Comparison of ENCODE assay signal across 12 mouse cellular contexts in genomic region chr8:79505381-79505780, GRCm38 (mm10).
DNase-seq lines count a peak whose midpoint lies in the region.
"Had no signal": no experiment of that assay in that cellular context is flagged by ENCODE, and none has a peak within 500 bp of the region (broad histone marks: within the 10 kb centered on the region; RNA-seq: fewer than 3 reads in every experiment).

No protein-coding gene starts in this region.

- peak; percentile 4 for DNase-seq in cerebellum, adult 9-10 months
- no peak for DNase-seq in cerebellum, adult 11 months
- DNase-seq in brain, adult 2 months (ENCODE audit: low read depth, low spot score), result peak; percentile 19
- DNase-seq in cerebellum, adult 9-11 months, result peak; percentile 11
- DNase-seq in cerebellum, postnatal 36 days, result peak; percentile 43 to 47
- no peak for DNase-seq in gastrocnemius, adult 8-10 months (ENCODE audit: low spot score in 2 of 2)
- DNase-seq: adrenal gland, adult 8-10 months; adrenal gland, postnatal 36 days; gastrocnemius, postnatal 25 days; heart, postnatal 14 days; kidney, adult 11 months; kidney, adult 9 months had no signal

Comparison
In these comparisons a context has a peak if more than half of its experiments do, and no peak if none do; other contexts are left out.
1. DNase-seq: peak in cerebellum, adult 9-10 months (single experiment), brain, adult 2 months (single experiment), cerebellum, adult 9-11 months (single experiment) and cerebellum, postnatal 36 days (2 of 2); none in cerebellum, adult 11 months (single experiment) and gastrocnemius, adult 8-10 months (0 of 2).